Mouse (Mus musculus) myocyte (in vitro differentiated cells): ENCODE results near the gene Cald1.

Experiments
- CEBPB ChIP-seq: IDR thresholded peaks from 2 replicates; pipeline ENCODE4 v1.6.1; 2011; ENCODE audit warnings: mild to moderate bottlenecking, moderate library complexity; ENCODE audit not compliant: poor library complexity, insufficient read depth, severe bottlenecking
- E2F4 ChIP-seq: IDR thresholded peaks from one replicate; pipeline ENCODE4 v1.6.1; 2011; ENCODE audit warnings: mild to moderate bottlenecking, control low read depth, moderate library complexity; ENCODE audit not compliant: insufficient read depth
- MAX ChIP-seq: IDR thresholded peaks from one replicate; pipeline ENCODE4 v1.6.1; 2011; ENCODE audit warnings: low read depth, mild to moderate bottlenecking, control low read depth
- MYOD1 ChIP-seq, 3 experiments: IDR thresholded peaks; one replicate each; pipeline ENCODE4 v1.6.1; 2011; ENCODE audit warnings: control low read depth in 2 of 3, low read depth in 2 of 3, mild to moderate bottlenecking in 2 of 3, moderate library complexity in 1 of 3; ENCODE audit not compliant: insufficient read length in 2 of 3, control insufficient read depth in 1 of 3
- MYOG ChIP-seq, 3 experiments: IDR thresholded peaks; one replicate each; pipeline ENCODE4 v1.6.1; 2011; ENCODE audit warnings: control low read depth in 2 of 3, low read depth in 2 of 3, mild to moderate bottlenecking in 2 of 3; ENCODE audit not compliant: insufficient read length in 2 of 3, control insufficient read depth in 1 of 3, insufficient read depth in 1 of 3
- POLR2A ChIP-seq: IDR thresholded peaks from one replicate; pipeline ENCODE4 v1.6.1; 2011; ENCODE audit warnings: low read depth, mild to moderate bottlenecking, control low read depth, moderate library complexity; ENCODE audit not compliant: insufficient read length
- POLR2AphosphoS2 ChIP-seq: IDR thresholded peaks from one replicate; pipeline ENCODE4 v1.6.1; 2011; ENCODE audit warnings: low read depth, control low read depth; ENCODE audit not compliant: insufficient read length
- REST ChIP-seq: IDR thresholded peaks from one replicate; pipeline ENCODE4 v1.6.1; 2011; ENCODE audit warnings: mild to moderate bottlenecking, control low read depth, moderate library complexity; ENCODE audit not compliant: insufficient read depth, insufficient read length
- SRF ChIP-seq: IDR thresholded peaks from one replicate; pipeline ENCODE4 v1.6.1; 2011; ENCODE audit warnings: low read depth; ENCODE audit not compliant: control insufficient read depth, insufficient read length
- TCF12 ChIP-seq: IDR thresholded peaks from one replicate; pipeline ENCODE4 v1.6.1; 2011; ENCODE audit warnings: mild to moderate bottlenecking, control low read depth; ENCODE audit not compliant: poor library complexity, insufficient read depth, severe bottlenecking
- TCF3 ChIP-seq: IDR thresholded peaks from one replicate; pipeline ENCODE4 v1.6.1; 2011; ENCODE audit warnings: low read depth, control low read depth; ENCODE audit not compliant: insufficient read length
- USF1 ChIP-seq: IDR thresholded peaks from one replicate; pipeline ENCODE4 v1.6.1; 2011; ENCODE audit warnings: low read depth, mild to moderate bottlenecking, control low read depth, moderate library complexity

- TF ChIP-seq USF1 (no peak), POLR2A (no peak), E2F4 (no peak), CEBPB (no peak), POLR2AphosphoS2 (no peak), MYOD1 (IDR thresholded peaks at IDR 0.05; ENCODE audit: control insufficient read depth in 1 of 3, insufficient read length in 2 of 3, low read depth in 2 of 3) (no peak), MAX (no peak), REST (no peak), TCF12 (no peak), MYOG (IDR thresholded peaks at IDR 0.05; ENCODE audit: control insufficient read depth in 1 of 3, insufficient read depth in 1 of 3, insufficient read length in 2 of 3, low read depth in 2 of 3) (no peak), TCF3 (no peak), SRF (no peak)
Observed at GRCm38 (mm10) chr6:34734940-34735695, 136.8 kb downstream of the Cald1 start.
